In genomic region chr1:74239618-74240017, GRCm38 (mm10) we compare ENCODE assay signal across 8 mouse cellular contexts. TPM values are rescaled to one million over a fixed set of nuclear protein-coding genes. Genes with fewer than 3 reads are reported as not detected.
DNase-seq lines count a peak whose midpoint lies in the region; ATAC-seq lines count a peak whose summit lies in the region.

No protein-coding gene starts in this region.

- no peak overlapping the region for H3K27ac ChIP-seq in forebrain, embryonic 14.5 days (ENCODE audit: low read depth, low read length)
- H3K27ac ChIP-seq in forebrain, embryonic 12.5 days: no peak overlapping the region
- H3K27ac ChIP-seq in intestine, embryonic 16.5 days (ENCODE audit: low read length): peak overlapping the region; percentile 93
- H3K27ac ChIP-seq in midbrain, embryonic 14.5 days (replicated peaks; ENCODE audit: low read depth, low read length): no peak overlapping the region

- H3K4me2 ChIP-seq in forebrain, embryonic 14.5 days (ENCODE audit: low read length): peak overlapping the region; percentile 16; the same call in 1 of the 2 replicates
- no peak overlapping the region; the same call in 1 of the 2 replicates for H3K4me2 ChIP-seq in forebrain, embryonic 12.5 days
- peak overlapping the region; percentile 64 for H3K4me2 ChIP-seq in intestine, embryonic 16.5 days (ENCODE audit: low read depth, low read length)
- H3K4me2 ChIP-seq in midbrain, embryonic 14.5 days (ENCODE audit: low read length): peak overlapping the region; percentile 16; the same call in 1 of the 2 replicates

- no peak for DNase-seq in forebrain, embryonic 14.5 days (ENCODE audit: low spot score)
- DNase-seq in spleen, postnatal 36 days (ENCODE audit: low spot score in 2 of 2): peak; percentile 26 to 27
- DNase-seq in spleen, postnatal 14 days (ENCODE audit: low spot score in 2 of 2): no peak
- DNase-seq in midbrain, embryonic 14.5 days: no peak
- no peak for DNase-seq in urinary bladder, adult 2 months (ENCODE audit: low spot score)
- DNase-seq in urinary bladder, postnatal 4 days (ENCODE audit: low spot score in 2 of 2): no peak

- no peaks in the 10 kb centered on the region for H3K27me3 ChIP-seq in forebrain, embryonic 14.5 days (replicated peaks; ENCODE audit: control insufficient read depth, insufficient read depth, low read length)
- no peaks in the 10 kb centered on the region for H3K27me3 ChIP-seq in forebrain, embryonic 12.5 days
- no peaks in the 10 kb centered on the region for H3K27me3 ChIP-seq in intestine, embryonic 16.5 days (replicated peaks; ENCODE audit: control insufficient read depth, insufficient read depth, low read length)
- H3K27me3 ChIP-seq in midbrain, embryonic 14.5 days (ENCODE audit: control insufficient read depth, insufficient read depth, low read length): no peaks in the 10 kb centered on the region

- no peaks in the 10 kb centered on the region for H3K36me3 ChIP-seq in forebrain, embryonic 14.5 days (ENCODE audit: control insufficient read depth, insufficient read depth, low read length)
- H3K36me3 ChIP-seq in forebrain, embryonic 12.5 days (replicated peaks): no peaks in the 10 kb centered on the region
- no peaks in the 10 kb centered on the region for H3K36me3 ChIP-seq in intestine, embryonic 16.5 days (ENCODE audit: control insufficient read depth, insufficient read depth, low read length)
- H3K36me3 ChIP-seq in midbrain, embryonic 14.5 days (ENCODE audit: control insufficient read depth, insufficient read depth, low read length): no peaks in the 10 kb centered on the region

- H3K9ac ChIP-seq in forebrain, embryonic 14.5 days (ENCODE audit: low read length): peak overlapping the region; percentile 23; the same call in 1 of the 2 replicates
- no peak overlapping the region for H3K9ac ChIP-seq in forebrain, embryonic 12.5 days
- H3K9ac ChIP-seq in intestine, embryonic 16.5 days (ENCODE audit: low read depth, low read length): peak overlapping the region; percentile 54; the same call in 1 of the 2 replicates
- no peak overlapping the region; the same call in 1 of the 2 replicates for H3K9ac ChIP-seq in midbrain, embryonic 14.5 days (replicated peaks; ENCODE audit: low read length)

- no peak overlapping the region for H3K4me3 ChIP-seq in forebrain, embryonic 14.5 days (ENCODE audit: low read depth, low read length)
- no peak overlapping the region for H3K4me3 ChIP-seq in forebrain, embryonic 12.5 days (replicated peaks)
- peak overlapping the region; percentile 98 for H3K4me3 ChIP-seq in intestine, embryonic 16.5 days (ENCODE audit: low read length)
- no peak overlapping the region for H3K4me3 ChIP-seq in midbrain, embryonic 14.5 days (replicated peaks; ENCODE audit: low read depth, low read length)

- H3K4me1 ChIP-seq in forebrain, embryonic 14.5 days (ENCODE audit: control insufficient read depth, insufficient read depth, low read length): peaks cover 22% of the 10 kb centered on the region
- peaks cover 34% of the 10 kb centered on the region for H3K4me1 ChIP-seq in forebrain, embryonic 12.5 days
- peaks cover 45% of the 10 kb centered on the region for H3K4me1 ChIP-seq in intestine, embryonic 16.5 days (ENCODE audit: control insufficient read depth, insufficient read depth, low read length)
- H3K4me1 ChIP-seq in midbrain, embryonic 14.5 days (ENCODE audit: control insufficient read depth, insufficient read depth, low read length): peaks cover 27% of the 10 kb centered on the region

- ATAC-seq in forebrain, embryonic 14.5 days: no peak
- ATAC-seq in forebrain, embryonic 12.5 days (ENCODE audit: low FRiP score): no peak
- ATAC-seq in intestine, embryonic 16.5 days: no peak
- no peak for ATAC-seq in midbrain, embryonic 14.5 days (ENCODE audit: low FRiP score, low TSS enrichment)

- 59% methylated on average over 11 of the region's 11 CpGs for WGBS in forebrain, embryonic 14.5 days
- WGBS in forebrain, embryonic 12.5 days: 67% methylated on average over 11 of the region's 11 CpGs
- WGBS in intestine, embryonic 16.5 days: 28% methylated on average over 11 of the region's 11 CpGs
- 68% methylated on average over 11 of the region's 11 CpGs for WGBS in midbrain, embryonic 14.5 days

- H3K9me3 ChIP-seq in forebrain, embryonic 14.5 days (replicated peaks; ENCODE audit: control insufficient read depth, low read length): no peaks in the 10 kb centered on the region
- H3K9me3 ChIP-seq in forebrain, embryonic 12.5 days: no peaks in the 10 kb centered on the region
- H3K9me3 ChIP-seq in intestine, embryonic 16.5 days (ENCODE audit: control insufficient read depth, low read length): no peaks in the 10 kb centered on the region
- no peaks in the 10 kb centered on the region for H3K9me3 ChIP-seq in midbrain, embryonic 14.5 days (ENCODE audit: control insufficient read depth, low read length)

RNA-seq across cellular contexts. Expression of gene Arpc2, which starts 3.7 kb away (rescaled TPM):
- polyA plus RNA-seq in forebrain, embryonic 14.5 days (2014; fragmentation: Nextera tagmentation; extraction: Ambion mirVana): 341 and 351 TPM in 2 replicates
- polyA plus RNA-seq in forebrain, embryonic 12.5 days (2016; fragmentation: Nextera tagmentation; extraction: Ambion mirVana): 356 and 369 TPM in 2 replicates
- polyA plus RNA-seq in intestine, embryonic 16.5 days (2015; fragmentation: Nextera tagmentation; extraction: Ambion mirVana): 556 and 575 TPM in 2 replicates
- 322 and 338 TPM in 2 replicates for polyA plus RNA-seq in midbrain, embryonic 14.5 days (2014; fragmentation: Nextera tagmentation; extraction: Ambion mirVana)
- polyA plus RNA-seq in urinary bladder, adult 2 months (2012; rRNA removed): 372 and 394 TPM in 2 replicates

RNA-seq across cellular contexts. Expression of gene Gpbar1, which starts 38.7 kb away (rescaled TPM):
- polyA plus RNA-seq in forebrain, embryonic 14.5 days (2014; fragmentation: Nextera tagmentation; extraction: Ambion mirVana): 0.17 TPM in 1 of 2 replicates, not detected in the other
- polyA plus RNA-seq in forebrain, embryonic 12.5 days (2016; fragmentation: Nextera tagmentation; extraction: Ambion mirVana): 0.18 and 0.29 TPM in 2 replicates
- 2.6 and 2.7 TPM in 2 replicates for polyA plus RNA-seq in intestine, embryonic 16.5 days (2015; fragmentation: Nextera tagmentation; extraction: Ambion mirVana)
- 0.27 and 0.39 TPM in 2 replicates for polyA plus RNA-seq in midbrain, embryonic 14.5 days (2014; fragmentation: Nextera tagmentation; extraction: Ambion mirVana)
- 1.6 TPM in 2 replicates for polyA plus RNA-seq in urinary bladder, adult 2 months (2012; rRNA removed)

RNA-seq across cellular contexts. Expression of gene Aamp, which starts 44.9 kb away (rescaled TPM):
- 226 and 231 TPM in 2 replicates for polyA plus RNA-seq in forebrain, embryonic 14.5 days (2014; fragmentation: Nextera tagmentation; extraction: Ambion mirVana)
- 184 and 190 TPM in 2 replicates for polyA plus RNA-seq in forebrain, embryonic 12.5 days (2016; fragmentation: Nextera tagmentation; extraction: Ambion mirVana)
- 246 and 256 TPM in 2 replicates for polyA plus RNA-seq in intestine, embryonic 16.5 days (2015; fragmentation: Nextera tagmentation; extraction: Ambion mirVana)
- polyA plus RNA-seq in midbrain, embryonic 14.5 days (2014; fragmentation: Nextera tagmentation; extraction: Ambion mirVana): 184 and 205 TPM in 2 replicates
- 131 and 137 TPM in 2 replicates for polyA plus RNA-seq in urinary bladder, adult 2 months (2012; rRNA removed)

RNA-seq across cellular contexts. Expression of gene Pnkd, which starts 45.1 kb away (rescaled TPM):
- polyA plus RNA-seq in forebrain, embryonic 14.5 days (2014; fragmentation: Nextera tagmentation; extraction: Ambion mirVana): 108 and 114 TPM in 2 replicates
- polyA plus RNA-seq in forebrain, embryonic 12.5 days (2016; fragmentation: Nextera tagmentation; extraction: Ambion mirVana): 87.5 and 88.9 TPM in 2 replicates
- polyA plus RNA-seq in intestine, embryonic 16.5 days (2015; fragmentation: Nextera tagmentation; extraction: Ambion mirVana): 139 and 148 TPM in 2 replicates
- polyA plus RNA-seq in midbrain, embryonic 14.5 days (2014; fragmentation: Nextera tagmentation; extraction: Ambion mirVana): 99.0 and 107 TPM in 2 replicates
- polyA plus RNA-seq in urinary bladder, adult 2 months (2012; rRNA removed): 60.6 and 61.9 TPM in 2 replicates

RNA-seq across cellular contexts. Expression of gene Cxcr1, which starts 45.2 kb away (rescaled TPM):
- not detected in 2 replicates for polyA plus RNA-seq in forebrain, embryonic 14.5 days (2014; fragmentation: Nextera tagmentation; extraction: Ambion mirVana)
- polyA plus RNA-seq in forebrain, embryonic 12.5 days (2016; fragmentation: Nextera tagmentation; extraction: Ambion mirVana): not detected in 2 replicates
- not detected in 2 replicates for polyA plus RNA-seq in intestine, embryonic 16.5 days (2015; fragmentation: Nextera tagmentation; extraction: Ambion mirVana)
- polyA plus RNA-seq in midbrain, embryonic 14.5 days (2014; fragmentation: Nextera tagmentation; extraction: Ambion mirVana): not detected in 2 replicates
- not detected in 2 replicates for polyA plus RNA-seq in urinary bladder, adult 2 months (2012; rRNA removed)

Comparison
In these comparisons a context has a peak if more than half of its experiments do, and no peak if none do; other contexts are left out.
1. DNase-seq: peak in spleen, postnatal 36 days (2 of 2); none in forebrain, embryonic 14.5 days (single experiment), spleen, postnatal 14 days (0 of 2), midbrain, embryonic 14.5 days (single experiment), urinary bladder, adult 2 months (single experiment) and urinary bladder, postnatal 4 days (0 of 2).
2. H3K9ac ChIP-seq: peak in forebrain, embryonic 14.5 days (single experiment) and intestine, embryonic 16.5 days (single experiment); none in forebrain, embryonic 12.5 days (single experiment) and midbrain, embryonic 14.5 days (single experiment).